Mouse (Mus musculus) liver, embryonic 14.5 days (tissue): ENCODE measurements around the gene Mfsd4a. TPM values are rescaled to one million over a fixed set of nuclear protein-coding genes. Genes with fewer than 3 reads are reported as not detected.

Experiments
- ATAC-seq: fragments of 200-750 bp; cut with Nextera tagmentation; 2 replicates; pipeline ENCODE4 v1.8.0; 2017; ENCODE audit warnings: moderate number of reproducible peaks, mild to moderate bottlenecking, moderate library complexity; ENCODE audit not compliant: insufficient read depth
- DNase-seq, 3 experiments: peaks; one replicate each; pipeline ENCODE4 v3.0.0-alpha.2; 2012 to 2013; ENCODE audit warnings: low read depth in 3 of 3, low spot score in 3 of 3
- H3K27ac ChIP-seq: fragments of 300-500 bp; sonication (generic); 2 replicates; pipeline ENCODE4 v1.5.1; 2014; ENCODE audit warnings: moderate library complexity, mild to moderate bottlenecking, control low read depth, inconsistent platforms
- H3K27me3 ChIP-seq: fragments of 300-500 bp; sonication (generic); 2 replicates; pipeline ENCODE4 v1.6.1; 2014; ENCODE audit warnings: mild to moderate bottlenecking, low read length, moderate library complexity; ENCODE audit not compliant: control insufficient read depth, insufficient read depth
- H3K36me3 ChIP-seq: fragments of 300-500 bp; sonication (generic); replicated peaks from 2 replicates; pipeline ENCODE4 v1.6.1; 2014; ENCODE audit warnings: low read depth; ENCODE audit not compliant: control insufficient read depth, insufficient read depth
- H3K4me1 ChIP-seq, 2 experiments: fragments of 200-500 bp in 1 of 2; fragments of 300-500 bp in 1 of 2; sonication (generic) in 1 of 2; replicated peaks; 2 replicates each; pipeline ENCODE4 v1.6.1; 2012 to 2014; ENCODE audit warnings: antibody characterized with exemption in 1 of 2, inconsistent platforms in 1 of 2, low read length in 1 of 2; ENCODE audit not compliant: control insufficient read depth in 2 of 2, insufficient read depth in 2 of 2
- H3K4me2 ChIP-seq: fragments of 300-500 bp; sonication (generic); 2 replicates; pipeline ENCODE4 v1.6.1; 2014; ENCODE audit warnings: low read depth, mild to moderate bottlenecking, control low read depth, moderate library complexity
- H3K4me3 ChIP-seq, 2 experiments: fragments of 200-500 bp in 1 of 2; fragments of 300-500 bp in 1 of 2; sonication (generic) in 1 of 2; 2 replicates each; pipeline ENCODE4 v1.5.1; 2012 to 2014; ENCODE audit warnings: low read depth in 2 of 2, low read length in 2 of 2, mild to moderate bottlenecking in 2 of 2, control low read depth in 1 of 2, inconsistent platforms in 1 of 2, moderate library complexity in 1 of 2; ENCODE audit not compliant: insufficient read depth in 1 of 2
- H3K9ac ChIP-seq: fragments of 300-500 bp; sonication (generic); replicated peaks from 2 replicates; pipeline ENCODE4 v1.6.1; 2014; ENCODE audit warnings: mild to moderate bottlenecking, control low read depth, moderate library complexity
- H3K9me3 ChIP-seq: fragments of 300-500 bp; sonication (generic); 2 replicates; pipeline ENCODE4 v1.6.1; 2016; ENCODE audit warnings: low read length, mixed read lengths; ENCODE audit not compliant: control insufficient read depth
- CTCF ChIP-seq: IDR thresholded peaks from 2 replicates; pipeline ENCODE4 v1.5.1; 2016; ENCODE audit warnings: antibody characterized with exemption, low read depth, control low read depth
- EP300 ChIP-seq: IDR thresholded peaks from 2 replicates; pipeline ENCODE4 v1.6.1; 2016; ENCODE audit warnings: antibody characterized with exemption, low read depth
- WGBS: fragments of 180-500 bp; shearing (Covaris S2); extraction: QIAGEN DNeasy Blood & Tissue Kit; methylation state at CpG from one replicate; pipeline ENCODE4 v1.1.7; 2014; ENCODE audit not compliant: insufficient replicate concordance; 5-methylcytosine and 5-hydroxymethylcytosine counted together
- polyA plus RNA-seq, 2 experiments: library from polyadenylated mRNA; depleted of rRNA in 1 of 2; stranded (reverse) in 1 of 2; unstranded in 1 of 2; fragments of >200 nt; fragmentation: Nextera tagmentation in 1 of 2; extraction: Ambion mirVana in 1 of 2; gene quantifications; 2 replicates each; pipeline versions ENCODE4 v1.2.1 to v1.2.3; 2012 to 2014

Mfsd4a gene
- polyA plus RNA-seq (2012; rRNA removed) (0.02 TPM in 2 replicates), polyA plus RNA-seq (2014; fragmentation: Nextera tagmentation; extraction: Ambion mirVana) (2.6 and 4.1 TPM in 2 replicates)

GRCm38 (mm10) chr1:132067261-132068255 is at the start of gene Mfsd4a:
TSS of gene Mfsd4a (minus strand) at chr1:132068062.
- Histone ChIP-seq H3K4me2 (peak within 1 kb of the TSS; percentile 54), H3K4me3 (peak within 1 kb of the TSS; percentile 14 to 25), H3K9ac (no peak within 1 kb of the TSS), H3K4me1 (no peaks in the 10 kb centered on the region), H3K9me3 (no peaks in the 10 kb centered on the region), H3K27ac (no peak within 1 kb of the TSS), H3K27me3 (peaks cover 34% of the 10 kb centered on the region), H3K36me3 (no peaks in the 10 kb centered on the region)
- no peak for ATAC-seq
- no peak for TF ChIP-seq EP300
- TF ChIP-seq CTCF: 0 out of 2 replicates have a peak, but pooled peaks have one; percentile 25
- DNase-seq: no peak
- 3% methylated on average over 71 of the region's 80 CpGs for WGBS

- no peaks in the 10 kb centered on the region for H3K4me1 ChIP-seq
- no peaks in the 10 kb centered on the region for H3K9me3 ChIP-seq
- H3K27me3 ChIP-seq: no peaks in the 10 kb centered on the region
- H3K4me2 ChIP-seq: no peak overlapping the region
- 27% methylated on average over 18 of the region's 18 CpGs for WGBS
- no peak for ATAC-seq
- no peak overlapping the region for H3K9ac ChIP-seq
- TF ChIP-seq CTCF (peak; percentile 81), EP300 (no peak)
- H3K4me3 ChIP-seq: no peak overlapping the region
- no peaks in the 10 kb centered on the region for H3K36me3 ChIP-seq
- H3K27ac ChIP-seq: no peak overlapping the region
- DNase-seq: peak in 2 of 3 experiments; percentile 19 to 24
Observed at GRCm38 (mm10) chr1:132116606-132117005, 48.7 kb upstream of the Mfsd4a start.

GRCm38 (mm10) chr1:132113098-132113497 is 45.2 kb upstream of the Mfsd4a start:
- no peak for TF ChIP-seq EP300
- TF ChIP-seq CTCF: no peak
- no peak overlapping the region for H3K27ac ChIP-seq
- no peak for ATAC-seq
- no peak for DNase-seq
- H3K9ac ChIP-seq: no peak overlapping the region
- no peaks in the 10 kb centered on the region for H3K4me1 ChIP-seq
- no peak overlapping the region for H3K4me3 ChIP-seq
- no peak overlapping the region for H3K4me2 ChIP-seq
- no peaks in the 10 kb centered on the region for H3K9me3 ChIP-seq
- H3K36me3 ChIP-seq: no peaks in the 10 kb centered on the region
- WGBS: 40% methylated on average over 3 of the region's 3 CpGs
- no peaks in the 10 kb centered on the region for H3K27me3 ChIP-seq

DNA sequence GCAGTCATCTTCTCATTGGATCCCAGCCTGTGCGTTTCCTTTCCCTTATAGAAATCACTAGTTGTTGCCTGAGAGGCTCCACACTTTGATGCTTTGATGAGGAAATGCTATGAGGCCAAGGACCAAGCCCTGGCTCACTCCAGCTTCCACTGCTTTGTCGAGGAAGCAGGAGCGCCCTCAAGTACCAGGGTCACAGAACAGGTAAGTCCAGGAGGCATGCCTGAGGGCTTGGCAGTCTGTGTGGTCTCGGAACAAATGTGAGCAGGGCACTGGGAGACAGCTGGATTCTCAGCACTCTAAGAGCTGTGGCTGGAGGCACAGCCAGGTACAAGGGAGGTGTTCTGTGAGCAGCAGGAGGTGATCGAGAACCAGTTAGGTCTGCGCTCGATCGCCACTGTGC is 44.6 kb upstream of the Mfsd4a start:
- ATAC-seq: no peak
- 62% methylated on average over 8 of the region's 8 CpGs for WGBS
- no peaks in the 10 kb centered on the region for H3K27me3 ChIP-seq

GRCm38 (mm10) chr1:132111411-132111810 is 43.5 kb upstream of the Mfsd4a start:
- 50% methylated on average over 1 of the region's 1 CpGs for WGBS
- no peak for ATAC-seq
- H3K4me1 ChIP-seq: no peaks in the 10 kb centered on the region
- no peaks in the 10 kb centered on the region for H3K9me3 ChIP-seq
- no peak overlapping the region for H3K4me2 ChIP-seq
- H3K27ac ChIP-seq: no peak overlapping the region
- no peak overlapping the region for H3K9ac ChIP-seq
- no peaks in the 10 kb centered on the region for H3K36me3 ChIP-seq
- no peaks in the 10 kb centered on the region for H3K27me3 ChIP-seq
- TF ChIP-seq CTCF: no peak
- no peak for TF ChIP-seq EP300
- DNase-seq: no peak
- H3K4me3 ChIP-seq: no peak overlapping the region

More for the DNA sequence above, 44.6 kb upstream of the Mfsd4a start:
- Histone ChIP-seq H3K36me3 (no peaks in the 10 kb centered on the region), H3K27ac (no peak overlapping the region), H3K4me2 (no peak overlapping the region), H3K4me1 (no peaks in the 10 kb centered on the region), H3K4me3 (no peak overlapping the region), H3K9me3 (no peaks in the 10 kb centered on the region), H3K9ac (no peak overlapping the region)
- TF ChIP-seq CTCF: no peak
- no peak for TF ChIP-seq EP300
- DNase-seq: no peak
